Mouse (Mus musculus): ENCODE data around the gene Igdcc3. TPM values are rescaled to one million over a fixed set of nuclear protein-coding genes. Genes with fewer than 3 reads are reported as not detected.

Igdcc3 gene
- polyA plus RNA-seq (2015; fragmentation: Nextera tagmentation; extraction: Ambion mirVana), result 0.88 and 0.98 TPM in 2 replicates

GRCm38 (mm10) chr9:65140936-65141305 is at the start of gene Igdcc3:
Igdcc3 (plus strand) TSS chr9:65141189.
- Histone ChIP-seq H3K4me2 (peak within 1 kb of the TSS; percentile 97), H3K9me3 (no peaks in the 10 kb centered on the region), H3K27me3 (replicated peaks) (peaks cover 57% of the 10 kb centered on the region), H3K4me3 (peak within 1 kb of the TSS; percentile 73), H3K9ac (peak within 1 kb of the TSS; percentile 85), H3K4me1 (peaks cover 15% of the 10 kb centered on the region), H3K36me3 (no peaks in the 10 kb centered on the region), H3K27ac (replicated peaks) (peak within 1 kb of the TSS; percentile 64)
- peak; percentile 17; the same call in 1 of the 2 replicates for ATAC-seq (ENCODE audit: extremely low read depth, insufficient number of reproducible peaks, low FRiP score, low TSS enrichment)
- under 1% methylated on average over 19 of the region's 48 CpGs for WGBS

- Histone ChIP-seq H3K36me3 (no peaks in the 10 kb centered on the region), H3K9me3 (no peaks in the 10 kb centered on the region), H3K27ac (replicated peaks) (0 out of 2 replicates have a peak overlapping the region, but pooled peaks have one; percentile 30), H3K4me2 (peak overlapping the region; percentile 12; the same call in 1 of the 2 replicates), H3K4me1 (peaks cover 22% of the 10 kb centered on the region), H3K9ac (no peak overlapping the region; the same call in none of the 2 replicates), H3K4me3 (no peak overlapping the region), H3K27me3 (replicated peaks) (no peaks in the 10 kb centered on the region; the same call in 1 of the 2 replicates)
- ATAC-seq (ENCODE audit: extremely low read depth, insufficient number of reproducible peaks, low FRiP score, low TSS enrichment), result peak; percentile 31; the same call in 1 of the 2 replicates
- 13% methylated on average over 6 of the region's 6 CpGs for WGBS
These were observed 46.8 kb upstream of the Igdcc3 start for GRCm38 (mm10) chr9:65094237-65094636.

GRCm38 (mm10) chr9:65100991-65101685 is 39.9 kb upstream of the Igdcc3 start, which contains the start of gene Igdcc4:
Igdcc4 (plus strand) TSS chr9:65101486.
- ATAC-seq (ENCODE audit: extremely low read depth, insufficient number of reproducible peaks, low FRiP score, low TSS enrichment), result peak; percentile 12; the same call in 1 of the 2 replicates
- Histone ChIP-seq H3K27ac (replicated peaks) (peak within 1 kb of the TSS; percentile 63), H3K9me3 (peaks cover 5% of the 10 kb centered on the region), H3K4me2 (peak within 1 kb of the TSS; percentile 94), H3K36me3 (no peaks in the 10 kb centered on the region), H3K4me3 (peak within 1 kb of the TSS; percentile 77), H3K27me3 (replicated peaks) (peaks cover 6% of the 10 kb centered on the region; the same call in 1 of the 2 replicates), H3K4me1 (peaks cover 17% of the 10 kb centered on the region), H3K9ac (peak within 1 kb of the TSS; percentile 87)
- 3% methylated on average over 24 of the region's 76 CpGs for WGBS

GRCm38 (mm10) chr9:65101686-65102376 is 39.2 kb upstream of the Igdcc3 start:
- Histone ChIP-seq H3K9ac (peak overlapping the region; percentile 87), H3K36me3 (no peaks in the 10 kb centered on the region), H3K4me3 (peak overlapping the region; percentile 77), H3K4me2 (peak overlapping the region; percentile 94), H3K27ac (replicated peaks) (peak overlapping the region; percentile 63), H3K4me1 (peaks cover 17% of the 10 kb centered on the region), H3K27me3 (replicated peaks) (peaks cover 6% of the 10 kb centered on the region; the same call in 1 of the 2 replicates), H3K9me3 (peaks cover 5% of the 10 kb centered on the region)
- WGBS, result under 1% methylated on average over 39 of the region's 39 CpGs
- peak; percentile 32 for ATAC-seq (ENCODE audit: extremely low read depth, insufficient number of reproducible peaks, low FRiP score, low TSS enrichment)

GRCm38 (mm10) chr9:65102377-65103172 is 38.4 kb upstream of the Igdcc3 start:
- 2% methylated on average over 36 of the region's 36 CpGs for WGBS
- H3K36me3 ChIP-seq, result no peaks in the 10 kb centered on the region

GRCm38 (mm10) chr9:65103173-65103752 is 37.7 kb upstream of the Igdcc3 start:
- 41% methylated on average over 8 of the region's 8 CpGs for WGBS
- peak overlapping the region; percentile 87 for H3K9ac ChIP-seq

More at GRCm38 (mm10) chr9:65102377-65103172, 38.4 kb upstream of the Igdcc3 start:
- Histone ChIP-seq H3K9me3 (peaks cover 5% of the 10 kb centered on the region), H3K4me1 (peaks cover 17% of the 10 kb centered on the region), H3K9ac (peak overlapping the region; percentile 87), H3K4me3 (peak overlapping the region; percentile 77), H3K4me2 (peak overlapping the region; percentile 94), H3K27ac (replicated peaks) (peak overlapping the region; percentile 63), H3K27me3 (replicated peaks) (peaks cover 6% of the 10 kb centered on the region; the same call in 1 of the 2 replicates)
- peak; percentile 20; the same call in 1 of the 2 replicates for ATAC-seq (ENCODE audit: extremely low read depth, insufficient number of reproducible peaks, low FRiP score, low TSS enrichment)

GRCm38 (mm10) chr9:65106821-65107220 is 34.2 kb upstream of the Igdcc3 start:
- no peak overlapping the region for H3K4me2 ChIP-seq
- H3K4me3 ChIP-seq, result no peak overlapping the region
- H3K4me1 ChIP-seq, result peaks cover 28% of the 10 kb centered on the region
- H3K27ac ChIP-seq (replicated peaks), result no peak overlapping the region
- no peaks in the 10 kb centered on the region for H3K36me3 ChIP-seq
- no peaks in the 10 kb centered on the region for H3K9me3 ChIP-seq
- WGBS, result 77% methylated on average over 4 of the region's 4 CpGs
- peaks cover 14% of the 10 kb centered on the region; the same call in 1 of the 2 replicates for H3K27me3 ChIP-seq (replicated peaks)
- no peak overlapping the region for H3K9ac ChIP-seq
- ATAC-seq (ENCODE audit: extremely low read depth, insufficient number of reproducible peaks, low FRiP score, low TSS enrichment), result no peak

More at GRCm38 (mm10) chr9:65103173-65103752, 37.7 kb upstream of the Igdcc3 start:
- Histone ChIP-seq H3K9me3 (peaks cover 5% of the 10 kb centered on the region), H3K4me1 (peaks cover 17% of the 10 kb centered on the region), H3K4me3 (peak overlapping the region; percentile 77), H3K27me3 (replicated peaks) (peaks cover 7% of the 10 kb centered on the region; the same call in 1 of the 2 replicates), H3K36me3 (no peaks in the 10 kb centered on the region), H3K4me2 (peak overlapping the region; percentile 94), H3K27ac (replicated peaks) (peak overlapping the region; percentile 21; the same call in 1 of the 2 replicates)
- no peak for ATAC-seq (ENCODE audit: extremely low read depth, insufficient number of reproducible peaks, low FRiP score, low TSS enrichment)

- WGBS, result 83% methylated on average over 1 of the region's 1 CpGs
- Histone ChIP-seq H3K4me2 (no peak overlapping the region), H3K27me3 (replicated peaks) (peaks cover 10% of the 10 kb centered on the region; the same call in 1 of the 2 replicates), H3K9ac (no peak overlapping the region), H3K27ac (replicated peaks) (no peak overlapping the region), H3K4me1 (peaks cover 25% of the 10 kb centered on the region), H3K36me3 (no peaks in the 10 kb centered on the region), H3K9me3 (no peaks in the 10 kb centered on the region), H3K4me3 (no peak overlapping the region)
- ATAC-seq (ENCODE audit: extremely low read depth, insufficient number of reproducible peaks, low FRiP score, low TSS enrichment), result no peak
These were observed 33.1 kb upstream of the Igdcc3 start for GRCm38 (mm10) chr9:65107893-65108292.

- H3K36me3 ChIP-seq, result peaks cover 6% of the 10 kb centered on the region
- H3K4me2 ChIP-seq, result peak overlapping the region; percentile 65
- peaks cover 13% of the 10 kb centered on the region for H3K4me1 ChIP-seq
- WGBS, result 16% methylated on average over 24 of the region's 24 CpGs
- H3K9ac ChIP-seq, result peak overlapping the region; percentile 74
- H3K9me3 ChIP-seq, result no peaks in the 10 kb centered on the region
- peaks cover 8% of the 10 kb centered on the region; the same call in 1 of the 2 replicates for H3K27me3 ChIP-seq (replicated peaks)
- peak overlapping the region; percentile 29 for H3K4me3 ChIP-seq
- H3K27ac ChIP-seq (replicated peaks), result peak overlapping the region; percentile 68
- ATAC-seq (ENCODE audit: extremely low read depth, insufficient number of reproducible peaks, low FRiP score, low TSS enrichment), result no peak
These were observed 31.6 kb upstream of the Igdcc3 start for GRCm38 (mm10) chr9:65109132-65110072.

All from heart, embryonic 13.5 days (tissue).